Mouse (Mus musculus) thymus, adult 2 months (tissue): ENCODE measurements around the gene Sec24c.

Source experiments
- CTCF ChIP-seq: fragments of 200-500 bp; IDR thresholded peaks from 2 replicates; pipeline ENCODE4 v1.5.1; 2012; ENCODE audit warnings: mild to moderate bottlenecking, control low read depth, low read length, moderate library complexity, borderline replicate concordance; ENCODE audit not compliant: control insufficient read depth, poor library complexity, insufficient read depth; ENCODE audit errors: extremely low read depth
- POLR2A ChIP-seq: fragments of 200-500 bp; IDR thresholded peaks from 2 replicates; pipeline ENCODE4 v1.6.1; 2012; ENCODE audit warnings: mild to moderate bottlenecking, low read length, control low read depth, moderate library complexity; ENCODE audit not compliant: control insufficient read depth, poor library complexity, insufficient read depth; ENCODE audit errors: extremely low read depth

GRCm38 (mm10) chr14:20733952-20734774 is 60.1 kb downstream of the Sec24c start, which contains the start of gene Ndst2:
- TF ChIP-seq CTCF (no peak), POLR2A (peak; percentile 51; the same call in 1 of the 2 replicates)
